Mouse (Mus musculus) liver, adult 2 months (tissue): Measurements from ENCODE around the gene Gm14862. TPM values are rescaled to one million over a fixed set of nuclear protein-coding genes. Genes with fewer than 3 reads are reported as not detected.
A peak's percentile ranks its signal among the peaks of the same experiment; 100 is the strongest.

Experiments used
- DNase-seq: peaks from one replicate; pipeline ENCODE4 v3.0.0-alpha.2; 2011; ENCODE audit warnings: low read depth, low spot score; ENCODE audit errors: extremely low read depth
- H3K27ac ChIP-seq: fragments of 200-500 bp; replicated peaks from 2 replicates; pipeline ENCODE4 v1.5.1; 2012; ENCODE audit warnings: low read depth, mild to moderate bottlenecking, control low read depth, inconsistent platforms, low read length; ENCODE audit not compliant: insufficient read depth
- H3K27me3 ChIP-seq: fragments of 200-500 bp; 2 replicates; pipeline ENCODE4 v1.6.1; 2012; ENCODE audit warnings: mild to moderate bottlenecking, moderate library complexity, low read length, inconsistent platforms; ENCODE audit not compliant: control insufficient read depth, insufficient read depth
- H3K36me3 ChIP-seq: fragments of 200-500 bp; 2 replicates; pipeline ENCODE4 v1.6.1; 2012; ENCODE audit warnings: low read length, inconsistent platforms; ENCODE audit not compliant: control insufficient read depth, insufficient read depth
- H3K4me1 ChIP-seq: fragments of 200-500 bp; 2 replicates; pipeline ENCODE4 v1.6.1; 2011; ENCODE audit warnings: low read length; ENCODE audit not compliant: control insufficient read depth, insufficient read depth
- H3K4me3 ChIP-seq: fragments of 200-500 bp; 2 replicates; pipeline ENCODE4 v1.5.1; 2011; ENCODE audit warnings: low read depth, mild to moderate bottlenecking, control low read depth, low read length, moderate library complexity; ENCODE audit not compliant: insufficient read depth
- H3K79me2 ChIP-seq: fragments of 200-500 bp; 2 replicates; pipeline ENCODE4 v1.6.1; 2012; ENCODE audit warnings: inconsistent platforms, mild to moderate bottlenecking, low read length, moderate library complexity; ENCODE audit not compliant: control insufficient read depth, insufficient read depth
- H3K9ac ChIP-seq: fragments of 200-500 bp; 2 replicates; pipeline ENCODE4 v1.6.1; 2012; ENCODE audit warnings: low read depth, mild to moderate bottlenecking, control low read depth, inconsistent platforms, low read length
- CTCF ChIP-seq: fragments of 200-500 bp; IDR thresholded peaks from 2 replicates; pipeline ENCODE4 v1.5.1; 2011; ENCODE audit warnings: low read depth, low read length, control low read depth
- POLR2A ChIP-seq: fragments of 200-500 bp; IDR thresholded peaks from 2 replicates; pipeline ENCODE4 v1.6.1; 2011; ENCODE audit warnings: low read length, control low read depth; ENCODE audit not compliant: insufficient read depth; ENCODE audit errors: extremely low read depth
- WGBS: fragments of 180-500 bp; shearing (Covaris S2); methylation state at CpG from one replicate; pipeline ENCODE4 v1.1.7; 2018; 5-methylcytosine and 5-hydroxymethylcytosine counted together
- polyA plus RNA-seq: library from polyadenylated mRNA; depleted of rRNA; stranded (reverse); fragments of >200 nt; gene quantifications from 2 replicates; pipeline ENCODE4 v1.2.3, GENCODE M21; 2012
- total RNA-seq: library from RNA; depleted of rRNA; stranded (reverse); fragments of >200 nt; gene quantifications from 2 replicates; pipeline ENCODE4 v1.2.3, GENCODE M21; 2014

Gene Gm14862
- total and polyA plus RNA-seq, 2 experiments = not detected

GRCm38 (mm10) chrX:9243381-9243864, 13.3 kb downstream of the Gm14862 start:
- Histone ChIP-seq H3K79me2 (no peaks in the 10 kb centered on the region), H3K27me3 (no peaks in the 10 kb centered on the region), H3K4me3 (no peak overlapping the region), H3K4me1 (no peaks in the 10 kb centered on the region), H3K36me3 (no peaks in the 10 kb centered on the region), H3K9ac (no peak overlapping the region), H3K27ac (no peak overlapping the region)
- no peak for DNase-seq
- 74% methylated on average over 8 of the region's 8 CpGs for WGBS
- TF ChIP-seq POLR2A (no peak), CTCF (no peak)

- no peak overlapping the region for H3K9ac ChIP-seq
- no peaks in the 10 kb centered on the region for H3K79me2 ChIP-seq
- no peak overlapping the region for H3K4me3 ChIP-seq
- H3K27me3 ChIP-seq = no peaks in the 10 kb centered on the region
- DNase-seq = no peak
- no peaks in the 10 kb centered on the region for H3K36me3 ChIP-seq
- H3K4me1 ChIP-seq = no peaks in the 10 kb centered on the region
- WGBS = 83% methylated on average over 5 of the region's 5 CpGs
- TF ChIP-seq POLR2A (no peak), CTCF (no peak)
- no peak overlapping the region for H3K27ac ChIP-seq
Measured at GRCm38 (mm10) chrX:9240737-9241591, 15.7 kb downstream of the Gm14862 start.

- DNase-seq = no peak
- WGBS = 80% methylated on average over 2 of the region's 2 CpGs
- Histone ChIP-seq H3K36me3 (no peaks in the 10 kb centered on the region), H3K79me2 (no peaks in the 10 kb centered on the region), H3K4me3 (no peak overlapping the region), H3K27ac (no peak overlapping the region), H3K27me3 (no peaks in the 10 kb centered on the region), H3K9ac (no peak overlapping the region), H3K4me1 (peaks cover 3% of the 10 kb centered on the region; the same call in 1 of the 2 replicates)
- TF ChIP-seq CTCF (no peak), POLR2A (no peak)
Measured at GRCm38 (mm10) chrX:9227105-9227504, 29.6 kb downstream of the Gm14862 start.

- no peak for TF ChIP-seq CTCF
- TF ChIP-seq POLR2A = no peak
Measured at GRCm38 (mm10) chrX:9222412-9223221, 34.1 kb downstream of the Gm14862 start.

GRCm38 (mm10) chrX:9221736-9222135, 35.0 kb downstream of the Gm14862 start:
- TF ChIP-seq CTCF = no peak
- no peak for TF ChIP-seq POLR2A
- no peaks in the 10 kb centered on the region for H3K27me3 ChIP-seq
- no peak for DNase-seq
- no peaks in the 10 kb centered on the region for H3K79me2 ChIP-seq
- H3K4me1 ChIP-seq = peaks cover 3% of the 10 kb centered on the region; the same call in 1 of the 2 replicates
- 88% methylated on average over 4 of the region's 4 CpGs for WGBS
- no peaks in the 10 kb centered on the region for H3K36me3 ChIP-seq
- H3K9ac ChIP-seq = no peak overlapping the region
- H3K27ac ChIP-seq = no peak overlapping the region
- no peak overlapping the region for H3K4me3 ChIP-seq

More at GRCm38 (mm10) chrX:9222412-9223221, 34.1 kb downstream of the Gm14862 start:
- H3K4me3 ChIP-seq = no peak overlapping the region
- no peaks in the 10 kb centered on the region for H3K27me3 ChIP-seq
- H3K4me1 ChIP-seq = peaks cover 3% of the 10 kb centered on the region; the same call in 1 of the 2 replicates
- no peaks in the 10 kb centered on the region for H3K79me2 ChIP-seq
- 13% methylated on average over 3 of the region's 3 CpGs for WGBS
- H3K9ac ChIP-seq = no peak overlapping the region
- DNase-seq = peak; percentile 96
- peak overlapping the region; percentile 52; the same call in 1 of the 2 replicates for H3K27ac ChIP-seq
- no peaks in the 10 kb centered on the region for H3K36me3 ChIP-seq

GRCm38 (mm10) chrX:9221206-9221605, 35.5 kb downstream of the Gm14862 start:
- no peaks in the 10 kb centered on the region for H3K36me3 ChIP-seq
- no peaks in the 10 kb centered on the region for H3K79me2 ChIP-seq
- no peak overlapping the region for H3K27ac ChIP-seq
- no peak overlapping the region for H3K4me3 ChIP-seq
- H3K9ac ChIP-seq = no peak overlapping the region
- H3K27me3 ChIP-seq = no peaks in the 10 kb centered on the region
- peak; percentile 47 for DNase-seq
- WGBS = 29% methylated on average over 6 of the region's 6 CpGs
- TF ChIP-seq CTCF (peak; percentile 41; the same call in 1 of the 2 replicates), POLR2A (no peak)
- H3K4me1 ChIP-seq = peaks cover 3% of the 10 kb centered on the region; the same call in 1 of the 2 replicates
